Mouse (Mus musculus) megakaryocyte-erythroid progenitor cell, adult 5 weeks (primary cell): ENCODE measurements around the gene Tuba1a. TPM values are rescaled to one million over a fixed set of nuclear protein-coding genes. Genes with fewer than 3 reads are reported as not detected.

Source experiments
- polyA plus RNA-seq: library from polyadenylated mRNA; stranded (reverse); fragments of >175 nt; gene quantifications from 2 replicates; pipeline ENCODE4 v1.2.3, GENCODE M21; 2012

Gene Tuba1a
- polyA plus RNA-seq = 20.5 and 31.9 TPM in 2 replicates

GRCm38 (mm10) chr15:98953401-98954356 lies at the start of gene Tuba1a, which contains the start of gene Gm49450:
Gene Tuba1a, minus strand, starts transcription at chr15:98953703.
Gene Gm49450, minus strand, starts transcription at chr15:98953551.

GRCm38 (mm10) chr15:98934217-98934839 lies 19.2 kb downstream of the Tuba1a start, which contains the start of gene Tuba1b:
Gene Tuba1b, minus strand, starts transcription at chr15:98934565.

GRCm38 (mm10) chr15:98917538-98918498 lies 35.7 kb downstream of the Tuba1a start, which contains the start of gene Lmbr1l:
Gene Lmbr1l, minus strand, starts transcription at chr15:98918231.

Other genes with a start within 250 kb of the Tuba1a start
- gene Ccdc65, start 245.5 kb downstream of the Tuba1a start, polyA plus RNA-seq = not detected in 2 replicates
- 31.9 and 46.9 TPM in 2 replicates for gene Fkbp11, start 225.5 kb downstream of the Tuba1a start, polyA plus RNA-seq
- gene Arf3, start 190.5 kb downstream of the Tuba1a start, polyA plus RNA-seq = 25.1 TPM in 2 replicates
- 4.8 and 6.5 TPM in 2 replicates for gene Wnt10b, start 175.6 kb downstream of the Tuba1a start, polyA plus RNA-seq
- 0.12 TPM in 1 of 2 replicates, not detected in the other for gene Wnt1, start 163.8 kb downstream of the Tuba1a start, polyA plus RNA-seq
- gene Ddn, start 144.2 kb downstream of the Tuba1a start, polyA plus RNA-seq = 0.26 and 0.35 TPM in 2 replicates
- 127 and 129 TPM in 2 replicates for gene Prkag1, start 122.2 kb downstream of the Tuba1a start, polyA plus RNA-seq
- 39.2 and 64.9 TPM in 2 replicates for gene Kmt2d, start 82.5 kb downstream of the Tuba1a start, polyA plus RNA-seq
- gene Rhebl1, start 59.2 kb downstream of the Tuba1a start, polyA plus RNA-seq = 2.7 and 2.8 TPM in 2 replicates
- gene Dhh, start 55.2 kb downstream of the Tuba1a start, polyA plus RNA-seq = not detected in 2 replicates
- 25.8 and 31.6 TPM in 2 replicates for gene Lmbr1l, start 35.5 kb downstream of the Tuba1a start, polyA plus RNA-seq
- gene Tuba1b, start 19.1 kb downstream of the Tuba1a start, polyA plus RNA-seq = 311 and 355 TPM in 2 replicates
- gene Gm49450, start 152 bp downstream of the Tuba1a start, polyA plus RNA-seq = 9.9 TPM in 1 of 2 replicates, not detected in the other
- 29.3 and 45.8 TPM in 2 replicates for gene Tuba1c, start 76.2 kb upstream of the Tuba1a start, polyA plus RNA-seq
- 0.21 and 0.74 TPM in 2 replicates for gene Prph, start 101.5 kb upstream of the Tuba1a start, polyA plus RNA-seq
- gene Troap, start 120.9 kb upstream of the Tuba1a start, polyA plus RNA-seq = 33.9 and 51.5 TPM in 2 replicates
- gene C1ql4, start 134.1 kb upstream of the Tuba1a start, polyA plus RNA-seq = not detected in 2 replicates
- gene Dnajc22, start 139.5 kb upstream of the Tuba1a start, polyA plus RNA-seq = not detected in 2 replicates
- gene Spats2, start 172.2 kb upstream of the Tuba1a start, polyA plus RNA-seq = 0.12 and 0.16 TPM in 2 replicates